Mouse (Mus musculus) olfactory bulb, adult 2 months (tissue): ENCODE measurements around the gene Olfr611.

Experiments
- CTCF ChIP-seq: fragments of 200-500 bp; IDR thresholded peaks from 2 replicates; pipeline ENCODE4 v1.5.1; 2012; ENCODE audit warnings: low read depth, mild to moderate bottlenecking, low read length, moderate library complexity; ENCODE audit not compliant: insufficient read depth
- POLR2A ChIP-seq: fragments of 200-500 bp; IDR thresholded peaks from 2 replicates; pipeline ENCODE4 v1.6.1; 2012; ENCODE audit warnings: mild to moderate bottlenecking, low read depth, low read length, moderate library complexity; ENCODE audit not compliant: insufficient read depth

GRCm38 (mm10) chr7:103512022-103512421 lies 8.6 kb downstream of the Olfr611 start, which contains the start of gene Olfr610:
- TF ChIP-seq CTCF (no peak), POLR2A (no peak)
